Mouse (Mus musculus): Measurements from ENCODE around the gene Dync1i1. TPM values are rescaled to one million over a fixed set of nuclear protein-coding genes. Genes with fewer than 3 reads are reported as not detected.
A peak's percentile ranks its signal among the peaks of the same experiment; 100 is the strongest.

The Dync1i1 gene
- polyA plus RNA-seq, 1 experiment from 2014 or later: 1.6 TPM

DNA sequence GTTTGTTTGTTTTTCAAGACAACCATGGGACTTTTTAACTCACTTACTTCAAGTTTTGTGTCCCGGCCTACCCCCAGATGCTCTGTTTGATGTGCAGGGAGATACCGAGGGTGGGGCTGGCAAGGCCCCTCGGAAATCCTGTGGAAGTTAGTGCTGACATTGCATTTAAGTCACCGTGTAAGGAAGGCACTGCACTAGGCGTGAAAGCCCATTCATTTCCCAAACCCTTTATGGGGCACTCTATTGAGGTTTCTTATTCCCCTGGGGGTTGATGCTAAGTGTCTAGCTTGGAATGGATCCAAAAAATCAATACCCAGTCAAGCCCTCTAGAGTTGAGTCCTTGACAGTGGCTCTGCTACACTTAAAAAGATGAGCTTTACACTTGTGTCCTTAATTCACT is 27.2 kb downstream of the Dync1i1 start:
- Histone ChIP-seq H3K36me3 (ENCODE audit: control insufficient read depth, insufficient read depth, low read length) (no peaks in the 10 kb centered on the region), H3K4me2 (no peak overlapping the region), H3K9ac (ENCODE audit: low read length) (no peak overlapping the region), H3K9me3 (ENCODE audit: control insufficient read depth, low read length) (no peaks in the 10 kb centered on the region), H3K4me3 (ENCODE audit: low read depth, low read length) (no peak overlapping the region), H3K4me1 (ENCODE audit: control insufficient read depth, insufficient read depth, low read length) (peaks cover 9% of the 10 kb centered on the region), H3K27ac (ENCODE audit: low read depth, low read length) (no peak overlapping the region), H3K27me3 (ENCODE audit: control insufficient read depth, insufficient read depth, low read length) (no peaks in the 10 kb centered on the region)
- no peak for ATAC-seq (ENCODE audit: low FRiP score)
- DNase-seq (ENCODE audit: low spot score, missing footprints): no peak
- 81% methylated on average over 5 of the region's 5 CpGs for WGBS

- H3K36me3 ChIP-seq (ENCODE audit: control insufficient read depth, insufficient read depth, low read length): no peaks in the 10 kb centered on the region
- peaks cover 9% of the 10 kb centered on the region for H3K4me1 ChIP-seq (ENCODE audit: control insufficient read depth, insufficient read depth, low read length)
- WGBS: 37% methylated on average over 5 of the region's 5 CpGs
- no peak overlapping the region for H3K4me3 ChIP-seq (ENCODE audit: low read depth, low read length)
- DNase-seq (ENCODE audit: low spot score, missing footprints) (peak; percentile 85), ATAC-seq (ENCODE audit: low FRiP score) (peak; percentile 91)
- no peaks in the 10 kb centered on the region for H3K27me3 ChIP-seq (ENCODE audit: control insufficient read depth, insufficient read depth, low read length)
- H3K4me2 ChIP-seq: no peak overlapping the region
- H3K9me3 ChIP-seq (ENCODE audit: control insufficient read depth, low read length): no peaks in the 10 kb centered on the region
- no peak overlapping the region for H3K9ac ChIP-seq (ENCODE audit: low read length)
- no peak overlapping the region for H3K27ac ChIP-seq (ENCODE audit: low read depth, low read length)
These were observed 31.2 kb downstream of the Dync1i1 start for GRCm38 (mm10) chr6:5756509-5757130.

DNA sequence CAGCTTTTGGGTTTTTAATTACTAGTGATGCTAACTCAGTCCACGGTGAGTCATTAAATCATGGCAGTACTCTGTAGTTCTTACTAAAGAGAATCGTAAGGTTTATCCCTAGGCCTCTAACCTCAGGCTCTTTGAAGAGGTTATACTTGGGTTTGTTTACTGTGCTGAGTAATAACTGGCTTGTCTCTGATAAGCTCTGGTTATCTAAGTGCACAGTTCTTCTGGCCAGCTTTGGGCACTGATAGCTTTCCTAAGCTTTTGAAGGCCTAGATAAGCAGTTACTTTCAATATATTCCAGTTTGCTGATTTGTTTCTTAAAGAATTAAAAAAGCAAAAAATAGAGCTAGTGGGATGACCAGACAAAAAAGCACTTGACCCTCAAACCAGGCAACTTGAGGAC is 37.5 kb downstream of the Dync1i1 start:
- no peak overlapping the region for H3K27ac ChIP-seq (ENCODE audit: low read depth, low read length)
- 88% methylated on average over 2 of the region's 2 CpGs for WGBS

GRCm38 (mm10) chr6:5768576-5768975 is 43.1 kb downstream of the Dync1i1 start:
- no peak overlapping the region for H3K4me2 ChIP-seq
- no peaks in the 10 kb centered on the region for H3K36me3 ChIP-seq (ENCODE audit: control insufficient read depth, insufficient read depth, low read length)
- H3K9ac ChIP-seq (ENCODE audit: low read length): no peak overlapping the region
- H3K27me3 ChIP-seq (ENCODE audit: control insufficient read depth, insufficient read depth, low read length): no peaks in the 10 kb centered on the region
- DNase-seq (ENCODE audit: low spot score, missing footprints): no peak
- ATAC-seq (ENCODE audit: low FRiP score): no peak
- no peak overlapping the region for H3K4me3 ChIP-seq (ENCODE audit: low read depth, low read length)
- H3K27ac ChIP-seq (ENCODE audit: low read depth, low read length): no peak overlapping the region
- H3K9me3 ChIP-seq (ENCODE audit: control insufficient read depth, low read length): no peaks in the 10 kb centered on the region
- WGBS: 83% methylated on average over 1 of the region's 1 CpGs
- no peaks in the 10 kb centered on the region for H3K4me1 ChIP-seq (ENCODE audit: control insufficient read depth, insufficient read depth, low read length)

More for the DNA sequence above, 37.5 kb downstream of the Dync1i1 start:
- H3K4me3 ChIP-seq (ENCODE audit: low read depth, low read length): no peak overlapping the region
- no peaks in the 10 kb centered on the region for H3K4me1 ChIP-seq (ENCODE audit: control insufficient read depth, insufficient read depth, low read length)
- H3K9me3 ChIP-seq (ENCODE audit: control insufficient read depth, low read length): no peaks in the 10 kb centered on the region
- H3K27me3 ChIP-seq (ENCODE audit: control insufficient read depth, insufficient read depth, low read length): no peaks in the 10 kb centered on the region
- no peaks in the 10 kb centered on the region for H3K36me3 ChIP-seq (ENCODE audit: control insufficient read depth, insufficient read depth, low read length)
- ATAC-seq (ENCODE audit: low FRiP score): no peak
- DNase-seq (ENCODE audit: low spot score, missing footprints): no peak
- no peak overlapping the region for H3K9ac ChIP-seq (ENCODE audit: low read length)
- H3K4me2 ChIP-seq: no peak overlapping the region

DNA sequence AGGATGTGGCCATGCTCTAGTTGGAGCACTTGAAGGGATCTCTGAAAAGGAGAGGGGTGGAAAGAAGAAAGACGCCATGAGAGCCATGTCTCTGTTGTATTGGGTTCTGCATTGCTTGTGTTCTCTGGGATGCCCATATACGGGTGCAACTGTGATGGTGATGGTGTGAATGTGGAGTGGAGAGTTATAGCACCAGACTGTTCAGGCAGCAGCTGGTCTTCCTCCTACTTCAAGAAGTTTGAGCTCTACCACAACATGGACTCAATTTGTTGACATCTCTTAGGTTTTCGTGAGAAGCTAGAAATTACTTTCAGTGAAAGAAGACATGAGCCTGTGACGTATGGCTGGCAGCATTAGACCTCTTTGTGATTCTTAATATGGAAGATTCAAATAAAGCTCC is 44.8 kb downstream of the Dync1i1 start:
- Histone ChIP-seq H3K4me3 (ENCODE audit: low read depth, low read length) (no peak overlapping the region), H3K36me3 (ENCODE audit: control insufficient read depth, insufficient read depth, low read length) (no peaks in the 10 kb centered on the region), H3K9ac (ENCODE audit: low read length) (no peak overlapping the region), H3K27me3 (ENCODE audit: control insufficient read depth, insufficient read depth, low read length) (no peaks in the 10 kb centered on the region), H3K9me3 (ENCODE audit: control insufficient read depth, low read length) (no peaks in the 10 kb centered on the region), H3K27ac (ENCODE audit: low read depth, low read length) (no peak overlapping the region), H3K4me2 (no peak overlapping the region), H3K4me1 (ENCODE audit: control insufficient read depth, insufficient read depth, low read length) (no peaks in the 10 kb centered on the region)
- 88% methylated on average over 4 of the region's 4 CpGs for WGBS
- DNase-seq (ENCODE audit: low spot score, missing footprints) (no peak), ATAC-seq (ENCODE audit: low FRiP score) (no peak)

DNA sequence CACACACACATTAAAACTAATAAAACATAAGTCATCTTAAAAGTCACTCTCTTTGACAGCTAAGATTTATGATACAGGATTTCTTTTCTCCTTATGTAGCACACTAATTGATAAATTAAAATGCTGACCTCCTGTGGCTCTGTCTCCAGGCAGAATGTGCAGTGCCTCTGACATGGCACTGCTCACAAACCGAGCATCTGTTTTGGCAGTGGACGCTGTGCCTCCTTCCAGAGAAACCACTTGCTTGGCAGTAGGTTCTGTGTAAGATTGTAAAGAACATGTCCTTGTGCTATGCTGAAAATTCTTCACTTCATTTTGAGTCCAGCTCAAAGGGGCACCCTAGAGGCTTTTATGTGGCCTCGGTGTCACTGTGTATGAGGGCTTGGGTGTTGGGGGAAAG is 50.0 kb downstream of the Dync1i1 start:
- WGBS: 79% methylated on average over 3 of the region's 3 CpGs
- DNase-seq (ENCODE audit: low spot score, missing footprints) (no peak), ATAC-seq (ENCODE audit: low FRiP score) (no peak)
- Histone ChIP-seq H3K4me3 (ENCODE audit: low read depth, low read length) (no peak overlapping the region), H3K4me2 (no peak overlapping the region), H3K9ac (ENCODE audit: low read length) (no peak overlapping the region), H3K36me3 (ENCODE audit: control insufficient read depth, insufficient read depth, low read length) (no peaks in the 10 kb centered on the region), H3K9me3 (ENCODE audit: control insufficient read depth, low read length) (no peaks in the 10 kb centered on the region), H3K27ac (ENCODE audit: low read depth, low read length) (no peak overlapping the region), H3K27me3 (ENCODE audit: control insufficient read depth, insufficient read depth, low read length) (no peaks in the 10 kb centered on the region), H3K4me1 (ENCODE audit: control insufficient read depth, insufficient read depth, low read length) (no peaks in the 10 kb centered on the region)

DNA sequence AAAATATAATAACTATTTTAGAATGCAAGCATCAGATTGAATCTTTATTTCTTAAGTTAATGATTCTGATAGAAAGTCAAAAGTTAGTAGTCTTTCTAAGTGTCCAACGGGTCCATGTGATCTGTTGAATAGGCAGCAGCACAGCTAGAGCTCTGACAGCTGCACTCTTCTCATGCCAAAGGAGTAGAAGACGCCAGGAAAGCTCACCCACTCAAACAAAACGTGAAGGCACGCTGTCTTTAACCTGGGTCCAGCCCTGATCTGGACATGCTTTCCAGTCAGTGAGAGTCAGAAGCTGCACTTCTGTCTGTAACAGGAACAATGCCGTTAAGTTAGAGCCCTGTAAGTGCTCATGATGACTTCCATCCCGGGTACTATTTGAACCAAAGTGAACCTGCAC is 56.3 kb downstream of the Dync1i1 start:
- Histone ChIP-seq H3K4me3 (ENCODE audit: low read depth, low read length) (no peak overlapping the region), H3K9ac (ENCODE audit: low read length) (no peak overlapping the region), H3K4me1 (ENCODE audit: control insufficient read depth, insufficient read depth, low read length) (peaks cover 2% of the 10 kb centered on the region; the same call in 1 of the 2 replicates), H3K36me3 (ENCODE audit: control insufficient read depth, insufficient read depth, low read length) (no peaks in the 10 kb centered on the region), H3K4me2 (no peak overlapping the region), H3K9me3 (ENCODE audit: control insufficient read depth, low read length) (no peaks in the 10 kb centered on the region), H3K27ac (ENCODE audit: low read depth, low read length) (no peak overlapping the region), H3K27me3 (ENCODE audit: control insufficient read depth, insufficient read depth, low read length) (no peaks in the 10 kb centered on the region)
- ATAC-seq (ENCODE audit: low FRiP score) (no peak), DNase-seq (ENCODE audit: low spot score, missing footprints) (no peak)
- WGBS: 82% methylated on average over 6 of the region's 6 CpGs

GRCm38 (mm10) chr6:5783830-5784229 is 58.4 kb downstream of the Dync1i1 start:
- Histone ChIP-seq H3K4me1 (ENCODE audit: control insufficient read depth, insufficient read depth, low read length) (peaks cover 2% of the 10 kb centered on the region; the same call in 1 of the 2 replicates), H3K27me3 (ENCODE audit: control insufficient read depth, insufficient read depth, low read length) (no peaks in the 10 kb centered on the region), H3K4me2 (no peak overlapping the region), H3K36me3 (ENCODE audit: control insufficient read depth, insufficient read depth, low read length) (no peaks in the 10 kb centered on the region), H3K4me3 (ENCODE audit: low read depth, low read length) (no peak overlapping the region), H3K9me3 (ENCODE audit: control insufficient read depth, low read length) (no peaks in the 10 kb centered on the region), H3K27ac (ENCODE audit: low read depth, low read length) (no peak overlapping the region), H3K9ac (ENCODE audit: low read length) (no peak overlapping the region)
- no peak for ATAC-seq (ENCODE audit: low FRiP score)
- DNase-seq (ENCODE audit: low spot score, missing footprints): no peak
- 90% methylated on average over 14 of the region's 14 CpGs for WGBS

DNA sequence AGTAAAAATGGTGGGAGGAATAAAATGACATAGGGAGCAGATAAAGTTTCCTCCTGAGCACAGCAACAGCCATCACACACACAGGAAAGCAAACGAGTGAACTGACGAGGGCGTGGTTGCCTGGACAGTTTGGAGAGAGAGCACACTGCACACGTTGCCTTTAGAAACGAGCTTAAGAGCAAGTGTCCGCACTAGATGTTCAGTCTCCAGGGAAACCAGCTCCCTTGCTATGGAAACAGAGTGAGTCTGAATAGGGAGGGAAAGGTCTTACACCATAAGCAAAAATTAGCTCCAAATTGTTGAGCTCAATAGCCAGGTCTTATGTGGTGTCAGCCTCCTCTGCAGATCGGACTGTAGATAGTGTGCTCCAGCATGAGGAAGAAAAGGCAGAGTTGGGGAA is 65.2 kb downstream of the Dync1i1 start:
- Histone ChIP-seq H3K4me2 (no peak overlapping the region), H3K4me3 (ENCODE audit: low read depth, low read length) (no peak overlapping the region), H3K36me3 (ENCODE audit: control insufficient read depth, insufficient read depth, low read length) (no peaks in the 10 kb centered on the region), H3K27ac (ENCODE audit: low read depth, low read length) (no peak overlapping the region), H3K27me3 (ENCODE audit: control insufficient read depth, insufficient read depth, low read length) (no peaks in the 10 kb centered on the region), H3K9ac (ENCODE audit: low read length) (no peak overlapping the region), H3K4me1 (ENCODE audit: control insufficient read depth, insufficient read depth, low read length) (no peaks in the 10 kb centered on the region), H3K9me3 (ENCODE audit: control insufficient read depth, low read length) (no peaks in the 10 kb centered on the region)
- DNase-seq (ENCODE audit: low spot score, missing footprints): no peak
- ATAC-seq (ENCODE audit: low FRiP score): no peak
- WGBS: 55% methylated on average over 7 of the region's 7 CpGs
